Mouse (Mus musculus): Measurements from ENCODE around the gene Exosc2. TPM values are rescaled to one million over a fixed set of nuclear protein-coding genes. Genes with fewer than 3 reads are reported as not detected.
A peak's percentile ranks its signal among the peaks of the same experiment; 100 is the strongest.

The Exosc2 gene
- 10 to 100 TPM; 24.7 to 29.5 TPM for total RNA-seq (2021)
- long read RNA-seq, experiment 1, transcript Exosc2-201 (9 exons, 1,686 nt) = major isoform, 35 of 36 reads
- long read RNA-seq, experiment 1, partial matches to known transcripts = 1 of 36 reads
- long read RNA-seq, experiment 1, other reads (novel, unspliced or antisense) = 0 of 36 reads
- long read RNA-seq, experiment 2, transcript Exosc2-201 (9 exons, 1,686 nt) = major isoform, 5 of 7 reads
- long read RNA-seq, experiment 2, partial matches to known transcripts = 2 of 7 reads
- long read RNA-seq, experiment 2, other reads (novel, unspliced or antisense) = 0 of 7 reads

- DNase-seq = peak; percentile 90 to 92
These were observed at the start of gene Exosc2 for GRCm38 (mm10) chr2:31670551-31671035. Gene Exosc2 (plus strand): TSS chr2:31670715.

- DNase-seq = no peak
These were observed 37.0 kb upstream of the Exosc2 start for GRCm38 (mm10) chr2:31633531-31633930.

GRCm38 (mm10) chr2:31635281-31636137 is 35.0 kb upstream of the Exosc2 start:
- no peak for DNase-seq

GRCm38 (mm10) chr2:31636138-31636741 is 34.3 kb upstream of the Exosc2 start:
- DNase-seq = no peak

- no peak for DNase-seq
These were observed 33.8 kb upstream of the Exosc2 start for GRCm38 (mm10) chr2:31636742-31637141.

- DNase-seq = no peak
These were observed 33.2 kb upstream of the Exosc2 start for GRCm38 (mm10) chr2:31637311-31637710.

- peak; percentile 74 to 80 for DNase-seq
These were observed 32.7 kb upstream of the Exosc2 start for GRCm38 (mm10) chr2:31637807-31638206.

GRCm38 (mm10) chr2:31638581-31639465 is 31.7 kb upstream of the Exosc2 start:
- DNase-seq = no peak

- no peak for DNase-seq
These were observed 31.1 kb upstream of the Exosc2 start for GRCm38 (mm10) chr2:31639466-31639760.

GRCm38 (mm10) chr2:31639901-31640608 is 30.5 kb upstream of the Exosc2 start, which contains the start of gene Prdm12:
Gene Prdm12 (plus strand): TSS chr2:31640037.
- no peak for DNase-seq

GRCm38 (mm10) chr2:31640609-31641507 is 29.7 kb upstream of the Exosc2 start:
- DNase-seq = no peak

- DNase-seq = peak in 1 of 2 experiments; percentile 22
These were observed 29.0 kb upstream of the Exosc2 start for GRCm38 (mm10) chr2:31641508-31641830.

GRCm38 (mm10) chr2:31641929-31642328 is 28.6 kb upstream of the Exosc2 start:
- no peak for DNase-seq

- DNase-seq = peak; percentile 25 to 36
These were observed 16.3 kb upstream of the Exosc2 start for GRCm38 (mm10) chr2:31653971-31654853.

- DNase-seq = peak; percentile 50 to 72
These were observed 15.5 kb upstream of the Exosc2 start for GRCm38 (mm10) chr2:31654854-31655559.

GRCm38 (mm10) chr2:31656374-31656773 is 14.1 kb upstream of the Exosc2 start:
- no peak for DNase-seq

GRCm38 (mm10) chr2:31662939-31663803 is 7.3 kb upstream of the Exosc2 start:
- DNase-seq = no peak
